Mouse (Mus musculus) heart, embryonic 13.5 days (tissue): ENCODE data around the gene Tbx6. TPM values are rescaled to one million over a fixed set of nuclear protein-coding genes. Genes with fewer than 3 reads are reported as not detected.

Experiments used
- ATAC-seq: fragments of 200-750 bp; cut with Nextera tagmentation; 2 replicates; pipeline ENCODE4 v1.8.0; 2017; ENCODE audit warnings: moderate TSS enrichment; ENCODE audit not compliant: insufficient number of reproducible peaks, low FRiP score, low TSS enrichment; ENCODE audit errors: extremely low read depth
- H3K27ac ChIP-seq: fragments of 300-500 bp; sonication (generic); replicated peaks from 2 replicates; pipeline ENCODE4 v1.5.1; 2015; ENCODE audit warnings: moderate library complexity, mild to moderate bottlenecking, inconsistent platforms
- H3K27me3 ChIP-seq: fragments of 300-500 bp; sonication (generic); replicated peaks from 2 replicates; pipeline ENCODE4 v1.6.1; 2015; ENCODE audit warnings: mild to moderate bottlenecking, inconsistent platforms
- H3K36me3 ChIP-seq: fragments of 300-500 bp; sonication (generic); 2 replicates; pipeline ENCODE4 v1.6.1; 2015; ENCODE audit warnings: mild to moderate bottlenecking, inconsistent platforms
- H3K4me1 ChIP-seq: fragments of 300-500 bp; sonication (generic); 2 replicates; pipeline ENCODE4 v1.6.1; 2015; ENCODE audit warnings: inconsistent platforms
- H3K4me2 ChIP-seq: fragments of 300-500 bp; sonication (generic); 2 replicates; pipeline ENCODE4 v1.6.1; 2015; ENCODE audit warnings: inconsistent platforms, mild to moderate bottlenecking, moderate library complexity
- H3K4me3 ChIP-seq: fragments of 300-500 bp; sonication (generic); 2 replicates; pipeline ENCODE4 v1.5.1; 2015; ENCODE audit warnings: moderate library complexity, mild to moderate bottlenecking, inconsistent platforms
- H3K9ac ChIP-seq: fragments of 300-500 bp; sonication (generic); 2 replicates; pipeline ENCODE4 v1.6.1; 2015; ENCODE audit warnings: inconsistent platforms, mild to moderate bottlenecking, moderate library complexity
- H3K9me3 ChIP-seq: fragments of 300-500 bp; sonication (generic); 2 replicates; pipeline ENCODE4 v1.6.1; 2016; ENCODE audit warnings: inconsistent platforms
- WGBS: fragments of 180-500 bp; shearing (Covaris S2); methylation state at CpG from one replicate; pipeline ENCODE4 v1.1.7; 2015; ENCODE audit warnings: mixed read lengths; 5-methylcytosine and 5-hydroxymethylcytosine counted together
- polyA plus RNA-seq: library from polyadenylated mRNA; unstranded; fragments of >200 nt; fragmentation: Nextera tagmentation; extraction: Ambion mirVana; gene quantifications from 2 replicates; pipeline ENCODE4 v1.2.1, GENCODE M21; 2015

Tbx6 gene
- 0.32 and 0.33 TPM in 2 replicates for polyA plus RNA-seq

GRCm38 (mm10) chr7:126780971-126781635 is at the start of gene Tbx6:
Tbx6 (plus strand) TSS chr7:126781483.
- peak within 1 kb of the TSS; percentile 82 for H3K9ac ChIP-seq
- no peaks in the 10 kb centered on the region for H3K27me3 ChIP-seq
- WGBS, result 8% methylated on average over 22 of the region's 22 CpGs
- ATAC-seq, result no peak
- H3K4me1 ChIP-seq, result peaks cover 46% of the 10 kb centered on the region
- peaks cover 35% of the 10 kb centered on the region for H3K36me3 ChIP-seq
- H3K4me3 ChIP-seq, result peak within 1 kb of the TSS; percentile 55
- no peaks in the 10 kb centered on the region for H3K9me3 ChIP-seq
- peak within 1 kb of the TSS; percentile 4; the same call in 1 of the 2 replicates for H3K27ac ChIP-seq
- peak within 1 kb of the TSS; percentile 87 for H3K4me2 ChIP-seq

- Histone ChIP-seq H3K9me3 (no peaks in the 10 kb centered on the region), H3K36me3 (no peaks in the 10 kb centered on the region), H3K4me1 (no peaks in the 10 kb centered on the region), H3K4me2 (no peak overlapping the region), H3K27me3 (no peaks in the 10 kb centered on the region), H3K4me3 (no peak overlapping the region), H3K9ac (no peak overlapping the region), H3K27ac (no peak overlapping the region)
- WGBS, result 68% methylated on average over 8 of the region's 8 CpGs
- ATAC-seq, result no peak
Measured at GRCm38 (mm10) chr7:126736122-126736521, 45.2 kb upstream of the Tbx6 start.

DNA sequence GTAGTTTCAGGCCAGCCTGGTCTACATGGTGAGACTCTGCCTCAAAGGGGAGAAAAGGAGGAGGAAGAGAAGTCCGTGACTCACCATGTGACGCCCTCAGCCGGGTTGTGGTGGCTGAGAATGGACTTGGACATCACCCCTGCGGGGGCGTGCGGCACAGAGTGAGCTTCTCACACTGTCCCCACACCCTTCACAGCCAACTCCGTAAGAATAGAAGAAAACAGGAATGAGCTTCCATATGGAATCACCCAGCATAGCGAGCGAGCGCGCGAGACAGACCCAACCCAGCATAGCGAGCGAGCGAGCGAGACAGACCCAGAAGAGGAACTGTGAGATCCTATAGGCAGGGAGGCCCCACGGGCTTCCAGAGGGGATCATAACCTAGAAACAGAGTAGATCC is 41.7 kb upstream of the Tbx6 start:
- ATAC-seq, result no peak
- 85% methylated on average over 17 of the region's 17 CpGs for WGBS
- no peak overlapping the region for H3K4me2 ChIP-seq

DNA sequence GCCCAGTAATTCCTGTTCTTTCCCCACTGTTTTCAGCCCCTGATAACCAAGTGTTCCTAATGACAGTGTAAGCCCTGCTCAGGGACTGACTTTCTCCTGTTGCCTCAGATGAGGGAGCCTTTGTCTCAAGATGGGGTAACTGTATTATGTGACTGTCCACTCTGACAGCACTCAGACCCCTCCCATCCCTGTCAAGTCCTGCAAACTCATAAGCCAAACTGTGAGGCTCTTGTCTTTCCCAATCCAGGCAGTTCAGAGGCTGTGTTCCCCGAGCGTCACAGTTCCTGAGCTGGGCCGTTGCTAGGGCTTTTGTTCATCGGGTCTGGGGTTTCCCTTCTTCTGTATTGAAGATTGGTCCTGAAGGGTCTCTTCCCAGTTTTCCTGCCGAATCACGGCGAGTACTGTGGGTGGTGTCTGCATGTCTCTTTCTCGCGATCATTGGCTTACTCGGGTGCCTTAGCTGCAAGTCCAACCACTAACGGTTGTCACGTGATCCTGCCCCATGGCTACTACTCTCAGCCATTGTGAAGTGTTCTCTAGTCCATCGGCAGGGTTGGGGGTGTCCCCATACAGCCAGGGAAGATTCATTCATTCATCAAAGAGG is 41.0 kb upstream of the Tbx6 start:
- no peaks in the 10 kb centered on the region for H3K36me3 ChIP-seq
- no peak for ATAC-seq
- no peak overlapping the region for H3K27ac ChIP-seq
- no peak overlapping the region for H3K4me3 ChIP-seq
- H3K27me3 ChIP-seq, result no peaks in the 10 kb centered on the region
- 79% methylated on average over 13 of the region's 13 CpGs for WGBS
- no peak overlapping the region for H3K9ac ChIP-seq
- no peak overlapping the region for H3K4me2 ChIP-seq
- H3K9me3 ChIP-seq, result no peaks in the 10 kb centered on the region
- H3K4me1 ChIP-seq, result no peaks in the 10 kb centered on the region

More for the DNA sequence above, 41.7 kb upstream of the Tbx6 start:
- H3K27ac ChIP-seq, result no peak overlapping the region
- H3K9ac ChIP-seq, result no peak overlapping the region
- no peaks in the 10 kb centered on the region for H3K4me1 ChIP-seq
- no peaks in the 10 kb centered on the region for H3K27me3 ChIP-seq
- H3K9me3 ChIP-seq, result no peaks in the 10 kb centered on the region
- no peak overlapping the region for H3K4me3 ChIP-seq
- H3K36me3 ChIP-seq, result no peaks in the 10 kb centered on the region

DNA sequence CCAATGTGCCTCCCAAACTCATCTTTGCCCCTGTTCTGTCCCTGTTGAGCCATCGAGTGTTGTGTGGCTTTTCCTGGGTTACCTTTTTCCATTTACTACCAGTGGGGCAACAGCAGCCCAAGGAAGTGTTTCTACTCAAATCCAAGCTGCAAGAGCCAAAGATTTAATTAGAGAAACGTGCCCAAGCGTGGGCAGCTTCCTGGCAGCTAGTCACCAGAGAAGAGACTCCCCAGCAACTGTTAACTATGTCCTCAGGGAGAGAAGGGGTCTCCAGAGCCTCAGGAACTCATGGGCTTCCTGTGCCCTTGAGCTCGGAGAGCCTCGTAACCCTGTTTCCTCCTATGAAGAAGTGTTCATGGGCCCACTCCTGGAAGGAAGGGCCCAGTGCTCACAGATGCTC is 40.3 kb upstream of the Tbx6 start:
- no peaks in the 10 kb centered on the region for H3K4me1 ChIP-seq
- no peaks in the 10 kb centered on the region for H3K27me3 ChIP-seq
- ATAC-seq, result no peak
- no peaks in the 10 kb centered on the region for H3K36me3 ChIP-seq
- 61% methylated on average over 5 of the region's 5 CpGs for WGBS
- H3K4me2 ChIP-seq, result no peak overlapping the region
- H3K4me3 ChIP-seq, result no peak overlapping the region
- no peak overlapping the region for H3K9ac ChIP-seq
- no peaks in the 10 kb centered on the region for H3K9me3 ChIP-seq
- H3K27ac ChIP-seq, result no peak overlapping the region

GRCm38 (mm10) chr7:126741452-126741851 is 39.8 kb upstream of the Tbx6 start:
- H3K27ac ChIP-seq, result no peak overlapping the region
- H3K4me2 ChIP-seq, result no peak overlapping the region
- no peaks in the 10 kb centered on the region for H3K4me1 ChIP-seq
- H3K27me3 ChIP-seq, result no peaks in the 10 kb centered on the region
- no peak for ATAC-seq
- no peak overlapping the region for H3K4me3 ChIP-seq
- 73% methylated on average over 5 of the region's 5 CpGs for WGBS
- H3K9ac ChIP-seq, result no peak overlapping the region
- no peaks in the 10 kb centered on the region for H3K9me3 ChIP-seq
- no peaks in the 10 kb centered on the region for H3K36me3 ChIP-seq

DNA sequence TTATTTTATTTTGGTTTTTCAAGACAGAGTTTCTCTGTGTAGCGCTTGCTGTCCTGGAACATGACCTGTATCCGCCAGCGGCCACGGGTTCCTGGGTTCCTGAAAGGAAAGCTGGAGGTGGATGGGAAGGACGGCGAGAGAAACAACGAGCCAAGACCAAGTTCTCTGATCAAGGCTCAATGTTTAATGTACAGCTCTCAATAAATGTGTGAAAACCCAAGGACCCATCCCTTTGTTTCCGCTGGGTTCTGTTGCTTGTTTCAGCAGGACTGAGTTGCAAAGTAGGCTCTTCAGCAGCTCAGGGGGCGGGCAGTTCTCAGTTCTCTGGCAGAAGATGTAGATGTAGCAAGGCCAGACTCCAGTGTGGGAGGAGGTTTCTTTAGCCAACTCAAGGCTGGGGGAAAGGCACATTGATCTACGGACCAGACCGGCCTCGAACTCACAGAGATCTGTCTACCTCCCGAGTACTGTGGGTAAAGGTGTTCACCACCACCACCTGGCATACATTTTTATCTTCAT is 39.3 kb upstream of the Tbx6 start:
- no peak for ATAC-seq
- no peaks in the 10 kb centered on the region for H3K4me1 ChIP-seq
- WGBS, result 87% methylated on average over 13 of the region's 13 CpGs
- no peak overlapping the region for H3K4me2 ChIP-seq
- no peaks in the 10 kb centered on the region for H3K27me3 ChIP-seq
- H3K4me3 ChIP-seq, result no peak overlapping the region
- H3K9ac ChIP-seq, result no peak overlapping the region
- H3K27ac ChIP-seq, result no peak overlapping the region
- H3K9me3 ChIP-seq, result no peaks in the 10 kb centered on the region
- H3K36me3 ChIP-seq, result no peaks in the 10 kb centered on the region

GRCm38 (mm10) chr7:126746066-126746465 is 35.2 kb upstream of the Tbx6 start:
- no peaks in the 10 kb centered on the region for H3K9me3 ChIP-seq
- H3K36me3 ChIP-seq, result no peaks in the 10 kb centered on the region
- 68% methylated on average over 12 of the region's 12 CpGs for WGBS
- H3K4me2 ChIP-seq, result no peak overlapping the region
- H3K4me1 ChIP-seq, result no peaks in the 10 kb centered on the region
- no peak overlapping the region for H3K9ac ChIP-seq
- H3K27ac ChIP-seq, result no peak overlapping the region
- no peak for ATAC-seq
- H3K4me3 ChIP-seq, result no peak overlapping the region
- no peaks in the 10 kb centered on the region for H3K27me3 ChIP-seq

DNA sequence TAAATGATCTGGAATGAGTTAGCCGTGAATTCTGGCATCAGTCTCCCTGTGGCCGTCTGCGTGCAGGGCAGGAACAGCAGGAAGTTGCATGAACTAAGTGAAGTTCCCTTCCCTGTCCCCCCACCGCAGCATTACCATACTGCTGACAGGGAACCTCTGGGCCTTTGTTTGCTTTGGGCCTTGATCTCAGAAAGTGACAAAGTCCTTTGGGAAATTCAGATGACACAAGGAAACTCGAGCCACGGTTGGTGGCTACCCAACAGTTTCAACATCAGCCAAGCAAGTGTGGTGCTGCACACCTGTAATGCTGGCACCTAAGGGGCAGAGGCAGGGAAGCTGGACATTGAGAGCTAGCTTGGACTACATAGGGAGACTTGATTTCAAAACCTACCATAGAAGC is 34.5 kb upstream of the Tbx6 start:
- Histone ChIP-seq H3K9ac (no peak overlapping the region), H3K36me3 (no peaks in the 10 kb centered on the region), H3K27me3 (no peaks in the 10 kb centered on the region), H3K4me1 (no peaks in the 10 kb centered on the region), H3K4me3 (no peak overlapping the region), H3K4me2 (no peak overlapping the region), H3K27ac (no peak overlapping the region), H3K9me3 (no peaks in the 10 kb centered on the region)
- WGBS, result 29% methylated on average over 6 of the region's 6 CpGs
- no peak for ATAC-seq

GRCm38 (mm10) chr7:126748824-126749223 is 32.5 kb upstream of the Tbx6 start:
- no peak for ATAC-seq
- Histone ChIP-seq H3K9me3 (no peaks in the 10 kb centered on the region), H3K27ac (no peak overlapping the region), H3K4me2 (no peak overlapping the region), H3K4me1 (no peaks in the 10 kb centered on the region), H3K36me3 (no peaks in the 10 kb centered on the region), H3K27me3 (no peaks in the 10 kb centered on the region), H3K4me3 (no peak overlapping the region), H3K9ac (no peak overlapping the region)
- WGBS, result 63% methylated on average over 7 of the region's 7 CpGs

GRCm38 (mm10) chr7:126749582-126750343 is 31.5 kb upstream of the Tbx6 start:
- no peak overlapping the region for H3K9ac ChIP-seq
- ATAC-seq, result no peak
- H3K4me2 ChIP-seq, result no peak overlapping the region
- no peak overlapping the region for H3K4me3 ChIP-seq
- no peak overlapping the region for H3K27ac ChIP-seq
- 91% methylated on average over 17 of the region's 17 CpGs for WGBS
- H3K9me3 ChIP-seq, result no peaks in the 10 kb centered on the region
- H3K27me3 ChIP-seq, result no peaks in the 10 kb centered on the region
- peaks cover 4% of the 10 kb centered on the region; the same call in 1 of the 2 replicates for H3K4me1 ChIP-seq
- H3K36me3 ChIP-seq, result no peaks in the 10 kb centered on the region
